Mouse (Mus musculus) liver, embryonic 16.5 days (tissue): ENCODE results near the gene Rpl10. TPM values are rescaled to one million over a fixed set of nuclear protein-coding genes. Genes with fewer than 3 reads are reported as not detected.

Source experiments
- ATAC-seq: fragments of 200-750 bp; cut with Nextera tagmentation; 2 replicates; pipeline ENCODE4 v1.8.0; 2017; ENCODE audit warnings: low read depth, mild to moderate bottlenecking, moderate number of reproducible peaks, moderate library complexity
- H3K27ac ChIP-seq: fragments of 300-500 bp; sonication (generic); 2 replicates; pipeline ENCODE4 v1.5.1; 2014; ENCODE audit warnings: mild to moderate bottlenecking, low read length
- H3K27me3 ChIP-seq: fragments of 300-500 bp; sonication (generic); 2 replicates; pipeline ENCODE4 v1.6.1; 2014; ENCODE audit warnings: low read depth, low read length, mixed read lengths; ENCODE audit not compliant: control insufficient read depth, insufficient read depth
- H3K36me3 ChIP-seq: fragments of 300-500 bp; sonication (generic); 2 replicates; pipeline ENCODE4 v1.6.1; 2014; ENCODE audit warnings: mild to moderate bottlenecking; ENCODE audit not compliant: control insufficient read depth, insufficient read depth
- H3K4me1 ChIP-seq: fragments of 300-500 bp; sonication (generic); 2 replicates; pipeline ENCODE4 v1.6.1; 2014; ENCODE audit warnings: low read depth, low read length, mixed read lengths; ENCODE audit not compliant: control insufficient read depth
- H3K4me2 ChIP-seq: fragments of 300-500 bp; sonication (generic); 2 replicates; pipeline ENCODE4 v1.6.1; 2014; ENCODE audit warnings: low read depth, low read length, mixed read lengths
- H3K4me3 ChIP-seq: fragments of 300-500 bp; sonication (generic); 2 replicates; pipeline ENCODE4 v1.5.1; 2014; ENCODE audit warnings: low read depth, mild to moderate bottlenecking, low read length
- H3K9ac ChIP-seq: fragments of 300-500 bp; sonication (generic); 2 replicates; pipeline ENCODE4 v1.6.1; 2014; ENCODE audit warnings: low read depth, low read length
- H3K9me3 ChIP-seq: fragments of 300-500 bp; sonication (generic); replicated peaks from 2 replicates; pipeline ENCODE4 v1.6.1; 2016; ENCODE audit warnings: low read length; ENCODE audit not compliant: control insufficient read depth
- WGBS: fragments of 180-500 bp; shearing (Covaris S2); extraction: QIAGEN DNeasy Blood & Tissue Kit; methylation state at CpG from one replicate; pipeline ENCODE4 v1.1.7; 2014; ENCODE audit not compliant: insufficient replicate concordance; 5-methylcytosine and 5-hydroxymethylcytosine counted together
- polyA plus RNA-seq: library from polyadenylated mRNA; unstranded; fragments of >200 nt; fragmentation: Nextera tagmentation; extraction: Ambion mirVana; gene quantifications from 2 replicates; pipeline ENCODE4 v1.2.1, GENCODE M21; 2015

Rpl10 gene
- polyA plus RNA-seq, 1 experiment from 2014 or later: 375 TPM

GRCm38 (mm10) chrX:74269736-74270061 is 913 bp upstream of the Rpl10 start:
- Histone ChIP-seq H3K36me3 (peaks cover 5% of the 10 kb centered on the region; the same call in 1 of the 2 replicates), H3K4me1 (no peaks in the 10 kb centered on the region; the same call in 1 of the 2 replicates), H3K27ac (peak overlapping the region; percentile 92), H3K4me3 (peak overlapping the region; percentile 72), H3K9ac (peak overlapping the region; percentile 65), H3K27me3 (no peaks in the 10 kb centered on the region), H3K4me2 (peak overlapping the region; percentile 80), H3K9me3 (no peaks in the 10 kb centered on the region)
- 30% methylated on average over 3 of the region's 3 CpGs for WGBS
- ATAC-seq: no peak

- Histone ChIP-seq H3K4me3 (peak overlapping the region; percentile 72), H3K9ac (peak overlapping the region; percentile 72), H3K27me3 (no peaks in the 10 kb centered on the region), H3K9me3 (no peaks in the 10 kb centered on the region), H3K36me3 (peaks cover 5% of the 10 kb centered on the region; the same call in 1 of the 2 replicates), H3K4me2 (peak overlapping the region; percentile 61), H3K4me1 (no peaks in the 10 kb centered on the region; the same call in 1 of the 2 replicates), H3K27ac (peak overlapping the region; percentile 75)
- no peak for ATAC-seq
- WGBS: 18% methylated on average over 27 of the region's 27 CpGs
Observed at GRCm38 (mm10) chrX:74270902-74271551, 415 bp downstream of the Rpl10 start.

- H3K27me3 ChIP-seq: no peaks in the 10 kb centered on the region
- peak overlapping the region; percentile 19 for H3K27ac ChIP-seq
- WGBS: 28% methylated on average over 10 of the region's 10 CpGs
- no peaks in the 10 kb centered on the region; the same call in 1 of the 2 replicates for H3K4me1 ChIP-seq
- no peak overlapping the region for H3K4me3 ChIP-seq
- no peak overlapping the region for H3K9ac ChIP-seq
- no peak overlapping the region for H3K4me2 ChIP-seq
- no peaks in the 10 kb centered on the region for H3K9me3 ChIP-seq
- peaks cover 5% of the 10 kb centered on the region for H3K36me3 ChIP-seq
- no peak for ATAC-seq
Observed at GRCm38 (mm10) chrX:74273422-74274322, 3.1 kb downstream of the Rpl10 start.

GRCm38 (mm10) chrX:74277916-74278315 is 7.3 kb downstream of the Rpl10 start:
- H3K9me3 ChIP-seq: no peaks in the 10 kb centered on the region
- no peak for ATAC-seq
- no peak overlapping the region for H3K4me2 ChIP-seq
- no peak overlapping the region for H3K9ac ChIP-seq
- no peak overlapping the region for H3K4me3 ChIP-seq
- H3K4me1 ChIP-seq: no peaks in the 10 kb centered on the region; the same call in 1 of the 2 replicates
- H3K27ac ChIP-seq: no peak overlapping the region
- peaks cover 5% of the 10 kb centered on the region for H3K36me3 ChIP-seq
- 42% methylated on average over 7 of the region's 8 CpGs for WGBS
- H3K27me3 ChIP-seq: no peaks in the 10 kb centered on the region

- peak; percentile 8; the same call in 1 of the 2 replicates for ATAC-seq
- H3K27ac ChIP-seq: peak overlapping the region; percentile 94
- peak overlapping the region; percentile 71 for H3K4me3 ChIP-seq
- peak overlapping the region; percentile 82 for H3K4me2 ChIP-seq
- H3K9ac ChIP-seq: peak overlapping the region; percentile 74
- 14% methylated on average over 14 of the region's 14 CpGs for WGBS
- no peaks in the 10 kb centered on the region for H3K9me3 ChIP-seq
- no peaks in the 10 kb centered on the region; the same call in 1 of the 2 replicates for H3K36me3 ChIP-seq
- peaks cover 5% of the 10 kb centered on the region for H3K4me1 ChIP-seq
- no peaks in the 10 kb centered on the region for H3K27me3 ChIP-seq
Observed at GRCm38 (mm10) chrX:74281041-74281731, 10.6 kb downstream of the Rpl10 start.

- H3K36me3 ChIP-seq: no peaks in the 10 kb centered on the region; the same call in 1 of the 2 replicates
- peak within 1 kb of the TSS; percentile 82 for H3K4me2 ChIP-seq
- H3K4me3 ChIP-seq: peak within 1 kb of the TSS; percentile 71
- H3K27ac ChIP-seq: peak within 1 kb of the TSS; percentile 94
- H3K27me3 ChIP-seq: no peaks in the 10 kb centered on the region
- peak; percentile 97 for ATAC-seq
- no peaks in the 10 kb centered on the region for H3K9me3 ChIP-seq
- peaks cover 5% of the 10 kb centered on the region for H3K4me1 ChIP-seq
- peak within 1 kb of the TSS; percentile 74 for H3K9ac ChIP-seq
- WGBS: 10% methylated on average over 16 of the region's 16 CpGs
Observed at GRCm38 (mm10) chrX:74281732-74282394, 11.3 kb downstream of the Rpl10 start, which contains the start of the genes Taz and Dnase1l1. Taz (plus strand) TSS chrX:74281912. Dnase1l1 (minus strand) TSS chrX:74282337.

GRCm38 (mm10) chrX:74282395-74283091 is 11.9 kb downstream of the Rpl10 start:
- H3K27ac ChIP-seq: peak overlapping the region; percentile 94
- peak overlapping the region; percentile 82 for H3K4me2 ChIP-seq
- WGBS: 24% methylated on average over 39 of the region's 39 CpGs
- no peaks in the 10 kb centered on the region for H3K36me3 ChIP-seq
- peaks cover 5% of the 10 kb centered on the region for H3K4me1 ChIP-seq
- no peaks in the 10 kb centered on the region for H3K9me3 ChIP-seq
- H3K27me3 ChIP-seq: no peaks in the 10 kb centered on the region
- H3K4me3 ChIP-seq: peak overlapping the region; percentile 71
- peak; percentile 49 for ATAC-seq
- peak overlapping the region; percentile 71 for H3K9ac ChIP-seq

- Histone ChIP-seq H3K36me3 (no peaks in the 10 kb centered on the region), H3K9me3 (no peaks in the 10 kb centered on the region), H3K9ac (peak overlapping the region; percentile 68), H3K27me3 (no peaks in the 10 kb centered on the region), H3K4me2 (peak overlapping the region; percentile 82), H3K4me1 (peaks cover 5% of the 10 kb centered on the region), H3K27ac (peak overlapping the region; percentile 94), H3K4me3 (peak overlapping the region; percentile 71)
- ATAC-seq: no peak
- WGBS: 13% methylated on average over 5 of the region's 5 CpGs
Observed at GRCm38 (mm10) chrX:74283092-74283437, 12.5 kb downstream of the Rpl10 start.
